Mouse (Mus musculus) naive thymus-derived CD4-positive, alpha-beta T cell, adult 2 months (primary cell): ENCODE data around the gene Fam71d.

Experiments used
- DNase-seq: peaks from one replicate; pipeline ENCODE4 v3.0.0-alpha.2; 2011; ENCODE audit warnings: low read depth

Gene Fam71d

DNA sequence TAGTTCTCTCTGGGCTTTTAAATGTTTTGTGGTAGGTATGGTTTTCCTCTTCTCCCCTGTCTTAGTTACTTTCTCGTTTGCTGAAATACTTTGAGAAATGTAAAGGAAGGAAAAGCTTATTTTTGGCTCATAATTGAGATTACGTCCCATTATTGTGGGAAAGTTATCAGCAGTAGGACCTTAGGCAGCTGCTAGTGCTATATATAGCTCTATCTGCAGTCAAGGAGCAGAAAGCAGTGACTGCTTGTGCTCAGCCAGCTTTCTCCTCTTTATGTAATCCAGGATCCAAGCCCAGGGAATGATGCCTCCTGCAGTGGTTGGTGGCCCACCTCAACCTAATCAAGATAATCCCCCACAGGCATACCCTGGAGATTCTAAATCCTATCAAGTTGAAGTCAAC is 81.9 kb downstream of the Fam71d start:
- no peak for DNase-seq

GRCm38 (mm10) chr12:78777916-78778315 is 86.6 kb downstream of the Fam71d start:
- no peak for DNase-seq

DNA sequence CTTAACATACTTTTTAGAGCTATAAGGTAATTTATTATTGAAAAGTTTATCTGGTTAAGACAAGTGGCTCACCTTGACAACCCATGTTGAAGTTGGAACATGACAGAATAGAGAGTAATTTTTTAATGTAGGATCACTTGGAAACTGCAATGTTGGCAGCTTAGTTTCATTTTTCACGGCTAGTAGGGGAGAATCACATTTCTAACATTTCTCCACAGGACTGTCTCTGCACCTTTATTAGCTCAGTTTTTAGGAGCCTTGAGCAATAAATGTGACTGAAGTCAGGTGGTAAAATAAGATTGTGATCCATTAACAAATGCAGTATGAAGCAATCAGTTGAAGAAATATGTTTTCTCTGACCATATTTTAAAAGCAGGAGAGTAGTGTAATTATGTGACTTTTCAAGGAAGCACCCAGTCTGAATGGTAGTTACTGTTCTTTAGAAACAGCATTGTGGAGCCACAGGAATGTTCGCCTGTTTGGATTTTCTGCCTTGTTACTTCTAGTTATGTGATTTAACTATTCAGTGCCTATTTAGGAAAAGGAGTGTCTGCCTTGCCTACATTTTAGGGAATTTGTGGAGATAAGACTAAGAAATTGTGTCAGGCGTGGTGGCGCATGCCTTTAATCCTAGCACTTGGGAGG is 87.2 kb downstream of the Fam71d start:
- DNase-seq, result no peak
